Mouse (Mus musculus) heart, adult 2 months (tissue): ENCODE results near the gene Kctd10. TPM values are rescaled to one million over a fixed set of nuclear protein-coding genes. Genes with fewer than 3 reads are reported as not detected.
A peak's percentile ranks its signal among the peaks of the same experiment; 100 is the strongest.

Source experiments
- DNase-seq, 2 experiments: peaks; one replicate each; pipeline ENCODE4 v3.0.0; 2021
- H3K27ac ChIP-seq: fragments of 200-600 bp; 2 replicates; pipeline ENCODE4 v1.8.1; 2022
- H3K27me3 ChIP-seq: fragments of 200-500 bp; 2 replicates; pipeline ENCODE4 v1.6.1; 2012; ENCODE audit warnings: mild to moderate bottlenecking, low read length, inconsistent platforms, mixed read lengths; ENCODE audit not compliant: control insufficient read depth, insufficient read depth
- H3K36me3 ChIP-seq: fragments of 200-500 bp; 2 replicates; pipeline ENCODE4 v1.6.1; 2012; ENCODE audit warnings: low read length, inconsistent platforms; ENCODE audit not compliant: control insufficient read depth, insufficient read depth
- H3K4me1 ChIP-seq: fragments of 200-500 bp; 2 replicates; pipeline ENCODE4 v1.6.1; 2011; ENCODE audit warnings: low read length; ENCODE audit not compliant: control insufficient read depth, insufficient read depth
- H3K4me3 ChIP-seq: fragments of 200-600 bp; 2 replicates; pipeline ENCODE4 v1.8.1; 2022
- H3K79me2 ChIP-seq: fragments of 200-500 bp; replicated peaks from 2 replicates; pipeline ENCODE4 v1.6.1; 2012; ENCODE audit warnings: mild to moderate bottlenecking, inconsistent platforms, low read length, moderate library complexity, mixed read lengths; ENCODE audit not compliant: control insufficient read depth, insufficient read depth
- H3K9ac ChIP-seq: fragments of 200-500 bp; 2 replicates; pipeline ENCODE4 v1.6.1; 2012; ENCODE audit warnings: low read depth, mild to moderate bottlenecking, control low read depth, inconsistent platforms, low read length, mixed read lengths
- CTCF ChIP-seq: fragments of 200-600 bp; IDR thresholded peaks from 2 replicates; pipeline ENCODE4 v1.8.1; 2022; ENCODE audit warnings: antibody characterized with exemption, mild to moderate bottlenecking, moderate library complexity
- EP300 ChIP-seq: fragments of 200-500 bp; IDR thresholded peaks from 2 replicates; pipeline ENCODE4 v1.6.1; 2011; ENCODE audit warnings: low read depth, low read length, control low read depth; ENCODE audit not compliant: insufficient read depth
- POLR2A ChIP-seq: fragments of 200-500 bp; IDR thresholded peaks from 2 replicates; pipeline ENCODE4 v1.6.1; 2011; ENCODE audit warnings: mild to moderate bottlenecking, low read depth, low read length, control low read depth; ENCODE audit not compliant: insufficient read depth
- WGBS: fragments of 180-500 bp; shearing (Covaris S2); methylation state at CpG from one replicate; pipeline ENCODE4 v1.1.7; 2018; 5-methylcytosine and 5-hydroxymethylcytosine counted together
- intact Hi-C: fragments of 180-260 bp; cut with DNase I; formaldehyde crosslinking; loops from one replicate; pipeline ENCODE4 v1.15.1; 2025
- long read RNA-seq: library from polyadenylated mRNA; stranded (forward); transcript quantifications from one replicate; pipeline ENCODE4 v2.0.0, GENCODE M21; 2021
- polyA plus RNA-seq: library from polyadenylated mRNA; depleted of rRNA; stranded (reverse); fragments of >200 nt; gene quantifications from 2 replicates; pipeline ENCODE4 v1.2.3, GENCODE M21; 2012; rRNA removed
- total RNA-seq, 2 experiments: library from RNA; stranded (reverse); gene quantifications; 2 replicates each; pipeline ENCODE4 v1.2.3; 2021

The Kctd10 gene
- total RNA-seq (10 to 100 TPM; 48.9 to 51.8 TPM), polyA plus RNA-seq (48.0 and 63.5 TPM in 2 replicates)
- long read RNA-seq, transcript Kctd10-202 (7 exons, 3,103 nt) = major isoform, 76 of 100 reads
- long read RNA-seq, transcript Kctd10-201 (7 exons, 1,026 nt) = minor isoform, 7 of 100 reads
- long read RNA-seq, partial matches to known transcripts = 5 of 100 reads
- long read RNA-seq, other reads (novel, unspliced or antisense) = 10 of 100 reads

GRCm38 (mm10) chr5:114380209-114381012 is at the start of gene Kctd10, which contains the start of gene Ube3b:
Gene Kctd10, minus strand, starts transcription at chr5:114380508.
Gene Ube3b, plus strand, starts transcription at chr5:114380607.
- peak within 1 kb of the TSS; percentile 97 for H3K4me3 ChIP-seq
- intact Hi-C loops = no loop called here
- peak within 1 kb of the TSS; percentile 96 for H3K27ac ChIP-seq
- H3K36me3 ChIP-seq = no peaks in the 10 kb centered on the region
- peak within 1 kb of the TSS; percentile 92 for H3K9ac ChIP-seq
- peaks cover 9% of the 10 kb centered on the region for H3K4me1 ChIP-seq
- WGBS = under 1% methylated on average over 73 of the region's 74 CpGs
- H3K27me3 ChIP-seq = no peaks in the 10 kb centered on the region
- peaks cover 6% of the 10 kb centered on the region for H3K79me2 ChIP-seq
- peak; percentile 89 for DNase-seq
- TF ChIP-seq EP300 = no peak
- TF ChIP-seq POLR2A = peak; percentile 69

GRCm38 (mm10) chr5:114429781-114430180 is 49.5 kb upstream of the Kctd10 start:
- no peak overlapping the region for H3K4me3 ChIP-seq
- no peak overlapping the region for H3K27ac ChIP-seq
- no peaks in the 10 kb centered on the region for H3K27me3 ChIP-seq
- no peak for DNase-seq
- H3K36me3 ChIP-seq = no peaks in the 10 kb centered on the region
- intact Hi-C loops = no loop called here
- TF ChIP-seq CTCF = no peak
- no peaks in the 10 kb centered on the region for H3K4me1 ChIP-seq
- H3K79me2 ChIP-seq = no peaks in the 10 kb centered on the region
- H3K9ac ChIP-seq = no peak overlapping the region
- 81% methylated on average over 7 of the region's 7 CpGs for WGBS

GRCm38 (mm10) chr5:114428621-114429020 is 48.3 kb upstream of the Kctd10 start:
- Histone ChIP-seq H3K4me3 (no peak overlapping the region), H3K9ac (no peak overlapping the region), H3K27me3 (no peaks in the 10 kb centered on the region), H3K4me1 (no peaks in the 10 kb centered on the region), H3K36me3 (no peaks in the 10 kb centered on the region), H3K27ac (no peak overlapping the region), H3K79me2 (no peaks in the 10 kb centered on the region)
- DNase-seq = no peak
- TF ChIP-seq CTCF (no peak), POLR2A (no peak), EP300 (no peak)
- intact Hi-C loops = no loop called here
- WGBS = 78% methylated on average over 18 of the region's 18 CpGs

GRCm38 (mm10) chr5:114426732-114427131 is 46.4 kb upstream of the Kctd10 start:
- no peak overlapping the region for H3K9ac ChIP-seq
- TF ChIP-seq POLR2A = no peak
- DNase-seq = no peak
- no peaks in the 10 kb centered on the region for H3K36me3 ChIP-seq
- no peaks in the 10 kb centered on the region for H3K4me1 ChIP-seq
- no peak overlapping the region for H3K27ac ChIP-seq
- no peaks in the 10 kb centered on the region for H3K27me3 ChIP-seq
- H3K79me2 ChIP-seq = no peaks in the 10 kb centered on the region
- intact Hi-C loops = no loop called here
- no peak overlapping the region for H3K4me3 ChIP-seq
- WGBS = 63% methylated on average over 6 of the region's 6 CpGs

- DNase-seq = no peak
- Histone ChIP-seq H3K79me2 (no peaks in the 10 kb centered on the region), H3K27me3 (no peaks in the 10 kb centered on the region), H3K4me3 (no peak overlapping the region), H3K27ac (no peak overlapping the region), H3K9ac (no peak overlapping the region), H3K36me3 (no peaks in the 10 kb centered on the region), H3K4me1 (no peaks in the 10 kb centered on the region)
- WGBS = 80% methylated on average over 5 of the region's 5 CpGs
- intact Hi-C loops = no loop called here
- TF ChIP-seq CTCF (no peak), POLR2A (no peak), EP300 (no peak)
Measured at GRCm38 (mm10) chr5:114423961-114424360, 43.7 kb upstream of the Kctd10 start.

GRCm38 (mm10) chr5:114422591-114422990 is 42.3 kb upstream of the Kctd10 start:
- Histone ChIP-seq H3K9ac (no peak overlapping the region), H3K79me2 (no peaks in the 10 kb centered on the region), H3K27ac (no peak overlapping the region), H3K27me3 (no peaks in the 10 kb centered on the region), H3K36me3 (no peaks in the 10 kb centered on the region), H3K4me3 (no peak overlapping the region), H3K4me1 (no peaks in the 10 kb centered on the region)
- no peak for TF ChIP-seq POLR2A
- no peak for TF ChIP-seq CTCF
- no peak for TF ChIP-seq EP300
- DNase-seq = no peak
- WGBS = 20% methylated on average over 5 of the region's 5 CpGs
- intact Hi-C loops = no loop called here
